Mouse (Mus musculus) CH12.LX (cell line): ENCODE results near the gene B2m. TPM values are rescaled to one million over a fixed set of nuclear protein-coding genes. Genes with fewer than 3 reads are reported as not detected.
A peak's percentile ranks its signal among the peaks of the same experiment; 100 is the strongest.

Experiments
- DNase-seq: peaks from one replicate; pipeline ENCODE4 v3.0.0-alpha.2; 2013; ENCODE audit errors: extremely low read depth
- H3K27ac ChIP-seq: 2 replicates; pipeline ENCODE4 v1.5.1; 2012; ENCODE audit warnings: low read depth, mild to moderate bottlenecking, control low read depth, moderate library complexity; ENCODE audit not compliant: insufficient read depth
- H3K27me3 ChIP-seq: replicated peaks from 2 replicates; pipeline ENCODE3; 2012; ENCODE audit warnings: inconsistent platforms
- H3K36me3 ChIP-seq, 2 experiments: replicated peaks in 1 of 2; 2 replicates each; pipeline versions ENCODE3 to v1.6.1; 2012; ENCODE audit warnings: inconsistent platforms in 1 of 2, low read length in 1 of 2, mild to moderate bottlenecking in 1 of 2, mixed read lengths in 1 of 2, moderate library complexity in 1 of 2; ENCODE audit not compliant: control insufficient read depth in 1 of 2, insufficient read depth in 1 of 2
- H3K4me1 ChIP-seq, 2 experiments: 2 replicates each; pipeline ENCODE4 v1.6.1; 2012; ENCODE audit warnings: inconsistent platforms in 1 of 2, moderate library complexity in 1 of 2; ENCODE audit not compliant: insufficient read depth in 2 of 2, control insufficient read depth in 1 of 2
- H3K4me2 ChIP-seq: 2 replicates; pipeline ENCODE4 v1.6.1; 2012; ENCODE audit warnings: low read depth, mild to moderate bottlenecking, control low read depth; ENCODE audit not compliant: poor library complexity, insufficient read depth, severe bottlenecking
- H3K4me3 ChIP-seq, 3 experiments: fragments of 150-350 bp in 1 of 3; sonication (generic) in 1 of 3; replicated peaks in 1 of 3; 2 replicates each; pipeline versions ENCODE3 to v1.5.1; 2011 to 2012; ENCODE audit warnings: low read depth in 2 of 3, low read length in 2 of 3, mild to moderate bottlenecking in 2 of 3, moderate library complexity in 2 of 3, control low read depth in 1 of 3, improper control_type of control experiment in 1 of 3, inconsistent platforms in 1 of 3, mixed read lengths in 1 of 3; ENCODE audit not compliant: poor library complexity in 1 of 3
- H3K79me2 ChIP-seq: replicated peaks from 2 replicates; pipeline ENCODE4 v1.6.1; 2012; ENCODE audit warnings: mild to moderate bottlenecking, moderate library complexity; ENCODE audit not compliant: control insufficient read depth, poor library complexity, insufficient read depth, severe bottlenecking; ENCODE audit errors: extremely low read depth
- H3K9ac ChIP-seq: 2 replicates; pipeline ENCODE4 v1.6.1; 2012; ENCODE audit warnings: low read depth, mild to moderate bottlenecking, control low read depth, moderate library complexity; ENCODE audit not compliant: insufficient read depth
- H3K9me3 ChIP-seq: replicated peaks from 2 replicates; pipeline ENCODE3; 2012; ENCODE audit warnings: low read length, inconsistent platforms, mixed read lengths
- BHLHE40 ChIP-seq: IDR thresholded peaks from 2 replicates; pipeline ENCODE4 v1.6.1; 2011; ENCODE audit warnings: mild to moderate bottlenecking, low read depth, low read length, improper control_type of control experiment
- CHD1 ChIP-seq: IDR thresholded peaks from 2 replicates; pipeline ENCODE4 v1.6.1; 2012; ENCODE audit warnings: low read depth, low read length, improper control_type of control experiment, inconsistent platforms
- E2F4 ChIP-seq: IDR thresholded peaks from 2 replicates; pipeline ENCODE4 v1.6.1; 2011; ENCODE audit warnings: low read depth, low read length, improper control_type of control experiment; ENCODE audit not compliant: insufficient replicate concordance
- ELF1 ChIP-seq: IDR thresholded peaks from 2 replicates; pipeline ENCODE4 v1.6.1; 2014; ENCODE audit warnings: low read depth, mild to moderate bottlenecking, inconsistent platforms, low read length, improper control_type of control experiment
- GABPA ChIP-seq: IDR thresholded peaks from 2 replicates; pipeline ENCODE4 v1.6.1; 2012; ENCODE audit warnings: low read depth, low read length, improper control_type of control experiment, inconsistent platforms; ENCODE audit not compliant: insufficient replicate concordance
- HCFC1 ChIP-seq: IDR thresholded peaks from 2 replicates; pipeline ENCODE4 v1.6.1; 2012; ENCODE audit warnings: low read depth, mild to moderate bottlenecking, inconsistent platforms, low read length, improper control_type of control experiment
- IRF4 ChIP-seq: IDR thresholded peaks from 2 replicates; pipeline ENCODE4 v1.6.1; 2014; ENCODE audit warnings: low read depth, mild to moderate bottlenecking, inconsistent platforms, low read length, improper control_type of control experiment
- KAT2A ChIP-seq: IDR thresholded peaks from 2 replicates; pipeline ENCODE4 v1.6.1; 2012; ENCODE audit warnings: low read length, improper control_type of control experiment, inconsistent platforms; ENCODE audit not compliant: insufficient replicate concordance
- MAX ChIP-seq: IDR thresholded peaks from 2 replicates; pipeline ENCODE4 v1.6.1; 2011; ENCODE audit warnings: low read length, improper control_type of control experiment
- MAZ ChIP-seq: IDR thresholded peaks from 2 replicates; pipeline ENCODE4 v1.6.1; 2012; ENCODE audit warnings: low read depth, mild to moderate bottlenecking, inconsistent platforms, low read length, improper control_type of control experiment, moderate library complexity
- MXI1 ChIP-seq: IDR thresholded peaks from 2 replicates; pipeline ENCODE4 v1.6.1; 2011; ENCODE audit warnings: mild to moderate bottlenecking, low read depth, low read length, improper control_type of control experiment
- NELFE ChIP-seq: IDR thresholded peaks from 2 replicates; pipeline ENCODE4 v1.6.1; 2011; ENCODE audit warnings: low read depth, low read length, improper control_type of control experiment
- NRF1 ChIP-seq: IDR thresholded peaks from 2 replicates; pipeline ENCODE4 v1.6.1; 2014; ENCODE audit warnings: low read depth, mild to moderate bottlenecking, inconsistent platforms, low read length, improper control_type of control experiment, moderate library complexity
- POLR2A ChIP-seq: IDR thresholded peaks from 2 replicates; pipeline ENCODE4 v1.6.1; 2011; ENCODE audit warnings: low read depth, mild to moderate bottlenecking, improper control_type of control experiment, low read length
- RCOR1 ChIP-seq: conservative IDR thresholded peaks from 2 replicates; pipeline ENCODE4 v1.6.1; 2012; ENCODE audit warnings: low read depth, mild to moderate bottlenecking, inconsistent platforms, low read length, improper control_type of control experiment
- SMC3 ChIP-seq: IDR thresholded peaks from 2 replicates; pipeline ENCODE4 v1.6.1; 2011; ENCODE audit warnings: low read depth, low read length, improper control_type of control experiment
- TCF12 ChIP-seq: IDR thresholded peaks from 2 replicates; pipeline ENCODE4 v1.6.1; 2014; ENCODE audit warnings: low read depth, mild to moderate bottlenecking, inconsistent platforms, low read length, improper control_type of control experiment
- UBTF ChIP-seq: IDR thresholded peaks from 2 replicates; pipeline ENCODE4 v1.6.1; 2012; ENCODE audit warnings: low read depth, mild to moderate bottlenecking, inconsistent platforms, low read length, improper control_type of control experiment, moderate library complexity
- USF2 ChIP-seq: conservative IDR thresholded peaks from 2 replicates; pipeline ENCODE4 v1.6.1; 2011; ENCODE audit warnings: low read depth, low read length, improper control_type of control experiment
- ZC3H11A ChIP-seq: IDR thresholded peaks from 2 replicates; pipeline ENCODE4 v1.6.1; 2012; ENCODE audit warnings: low read depth, mild to moderate bottlenecking, inconsistent platforms, low read length, improper control_type of control experiment
- ZKSCAN1 ChIP-seq: IDR thresholded peaks from 2 replicates; pipeline ENCODE4 v1.6.1; 2012; ENCODE audit warnings: low read depth, inconsistent platforms, low read length, improper control_type of control experiment, borderline replicate concordance
- dilution Hi-C: fragments of 300-500 bp; cut with MboI; formaldehyde crosslinking; loops from 2 replicates; pipeline ENCODE4 v1.14.3; 2020; ENCODE audit warnings: low sequenced_read_pairs; ENCODE audit not compliant: extremely low pct_unique_long_range_greater_than_20kb, extremely low pct_ligation_motif_present
- in situ Hi-C: fragments of 300-500 bp; cut with MboI; formaldehyde crosslinking; loops from 3 replicates; pipeline ENCODE4 v1.14.3; 2019; ENCODE audit warnings: low sequenced_read_pairs, low pct_ligation_motif_present, low pct_unique_long_range_greater_than_20kb, mixed read lengths
- polyA plus RNA-seq: library from polyadenylated mRNA; unstranded; fragments of >175 nt; gene quantifications from 2 replicates; pipeline ENCODE4 v1.2.1, GENCODE M21; 2012; ENCODE audit warnings: low read depth; ENCODE audit not compliant: insufficient read length
- total RNA-seq, 2 experiments: library from RNA; depleted of rRNA; stranded (reverse); fragments of 300-350 nt in 1 of 2; fragments of >200 nt in 1 of 2; gene quantifications; 2 replicates each; pipeline ENCODE4 v1.2.3; 2012 to 2014

Gene B2m
- total and polyA plus RNA-seq, 3 experiments = 1,509 to 1,954 (median 1,919) TPM

DNA sequence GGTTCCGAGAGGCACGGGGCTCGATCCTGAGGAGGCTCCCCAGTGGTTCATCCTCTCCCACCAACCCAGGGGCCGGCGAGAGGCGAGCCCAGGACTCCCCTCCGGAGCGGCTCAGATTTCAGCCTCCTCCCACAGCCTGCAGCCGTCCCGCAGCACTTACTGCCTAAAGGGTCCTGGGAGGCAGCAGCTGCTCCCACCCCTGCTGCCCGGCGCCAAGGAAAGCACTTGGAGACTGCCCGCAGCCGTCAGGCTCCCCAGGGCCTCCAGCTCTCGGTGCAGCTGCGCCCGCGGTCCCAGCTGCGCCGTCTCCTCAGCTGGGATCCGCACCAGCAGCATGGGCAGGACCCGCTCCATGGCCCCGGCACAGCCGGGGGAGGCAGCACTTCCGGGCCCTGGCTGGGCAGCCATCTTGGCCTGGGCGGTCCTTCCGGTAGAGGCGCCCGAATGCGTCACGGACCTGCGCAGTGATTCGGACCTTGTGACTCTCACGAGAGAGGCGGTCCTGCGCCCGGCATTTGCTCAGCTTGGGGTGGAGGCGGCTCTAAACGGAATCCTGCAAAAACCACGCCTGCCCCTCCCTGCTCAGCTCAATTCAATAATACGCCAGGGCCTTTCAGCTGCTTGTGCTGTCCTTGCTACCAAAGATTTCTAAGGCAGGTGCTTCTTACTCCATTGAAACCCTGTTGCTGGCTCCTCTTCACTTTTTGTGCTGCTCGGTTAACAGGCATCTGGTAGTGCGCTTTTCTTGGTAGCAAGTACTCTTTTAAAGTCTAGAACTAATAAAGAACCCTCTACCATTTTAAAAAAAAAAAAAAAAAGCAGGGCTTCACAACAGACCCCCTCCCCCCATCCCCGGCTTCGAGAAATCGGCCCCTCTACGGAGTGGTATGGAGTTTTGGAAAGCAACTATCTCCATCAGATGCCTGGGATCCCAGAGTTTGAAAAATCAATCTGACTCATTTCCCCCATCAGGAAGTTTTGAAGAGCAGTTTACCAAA is 29.2 kb upstream of the B2m start, which contains the start of gene Spg11 (continued):
- TF ChIP-seq MXI1 (peak; percentile 93), ZC3H11A (no peak), POLR2A (peak; percentile 100), E2F4 (no peak), MAZ (peak; percentile 77; the same call in 1 of the 2 replicates), GABPA (no peak; the same call in 1 of the 2 replicates), HCFC1 (peak; percentile 85), TCF12 (peak; percentile 92), BHLHE40 (peak; percentile 97), SMC3 (no peak; the same call in 1 of the 2 replicates), CHD1 (no peak)

GRCm38 (mm10) chr2:122125680-122126572 is 21.6 kb upstream of the B2m start:
- no peak overlapping the region for H3K4me2 ChIP-seq
- no peak overlapping the region for H3K27ac ChIP-seq
- no peak overlapping the region for H3K9ac ChIP-seq
- H3K36me3 ChIP-seq = no peaks in the 10 kb centered on the region
- TF ChIP-seq TCF12 (no peak), UBTF (no peak), MXI1 (no peak), BHLHE40 (peak; percentile 55; the same call in 1 of the 2 replicates)
- H3K27me3 ChIP-seq = peaks cover 10% of the 10 kb centered on the region
- in situ Hi-C loops = no loop called here
- H3K4me3 ChIP-seq = no peak overlapping the region
- dilution Hi-C loops = no loop called here
- no peak for DNase-seq
- no peaks in the 10 kb centered on the region for H3K79me2 ChIP-seq
- H3K9me3 ChIP-seq = no peaks in the 10 kb centered on the region
- H3K4me1 ChIP-seq = peaks cover 0 to 14% of the 10 kb centered on the region in 2 experiments; a peak in 2 of 4 replicates

- no peak overlapping the region for H3K4me3 ChIP-seq
- H3K4me2 ChIP-seq = no peak overlapping the region
- H3K4me1 ChIP-seq = peaks cover 0 to 14% of the 10 kb centered on the region in 2 experiments; a peak in 2 of 4 replicates
- H3K27ac ChIP-seq = no peak overlapping the region
- no peak overlapping the region for H3K9ac ChIP-seq
- in situ Hi-C loops (no loop called here), dilution Hi-C loops (no loop called here)
- H3K27me3 ChIP-seq = peaks cover 10% of the 10 kb centered on the region
- H3K9me3 ChIP-seq = no peaks in the 10 kb centered on the region
- no peak for DNase-seq
- no peak for TF ChIP-seq IRF4
- TF ChIP-seq KAT2A = no peak
- TF ChIP-seq NELFE = no peak
- TF ChIP-seq NRF1 = no peak
- no peak for TF ChIP-seq CHD1
- no peak for TF ChIP-seq POLR2A
- TF ChIP-seq ZKSCAN1 = no peak
- TF ChIP-seq ELF1 = no peak
- TF ChIP-seq MAX = no peak
- TF ChIP-seq ZC3H11A = no peak
- no peak for TF ChIP-seq RCOR1
- TF ChIP-seq E2F4 = no peak
- no peak for TF ChIP-seq USF2
- TF ChIP-seq HCFC1 = no peak
- H3K79me2 ChIP-seq = no peaks in the 10 kb centered on the region
- H3K36me3 ChIP-seq = no peaks in the 10 kb centered on the region
Measured at GRCm38 (mm10) chr2:122126765-122127347, 20.6 kb upstream of the B2m start.
